8 mouse cellular contexts compared by ENCODE assay signal in genomic region chr10:83361643-83362382, GRCm38 (mm10). TPM values are rescaled to one million over a fixed set of nuclear protein-coding genes. Genes with fewer than 3 reads are reported as not detected.
A peak's percentile ranks its signal among the peaks of the same experiment; 100 is the strongest.
DNase-seq lines count a peak whose midpoint lies in the region; ATAC-seq and TF ChIP-seq lines count a peak whose summit lies in the region.

No protein-coding gene starts in this region.

- peaks cover 7% of the 10 kb centered on the region; the same call in 1 of the 2 replicates for H3K4me1 ChIP-seq in thymus, adult 2 months (replicated peaks; ENCODE audit: control insufficient read depth, insufficient read depth, low read length)
- peaks cover 18% of the 10 kb centered on the region for H3K4me1 ChIP-seq in forebrain, embryonic 13.5 days
- H3K4me1 ChIP-seq in kidney, postnatal 0 days (replicated peaks; ENCODE audit: insufficient read depth, low read length), result peaks cover 4% of the 10 kb centered on the region; the same call in 1 of the 2 replicates
- H3K4me1 ChIP-seq in midbrain, embryonic 15.5 days, result peaks cover 19% of the 10 kb centered on the region

- H3K9ac ChIP-seq in forebrain, embryonic 13.5 days, result no peak overlapping the region
- no peak overlapping the region for H3K9ac ChIP-seq in kidney, postnatal 0 days (ENCODE audit: low read depth, low read length)
- H3K9ac ChIP-seq in midbrain, embryonic 15.5 days, result no peak overlapping the region

- TF ChIP-seq POLR2A in thymus, adult 2 months (IDR thresholded peaks at IDR 0.05; ENCODE audit: control insufficient read depth, extremely low read depth, insufficient read depth, low read length, poor library complexity), result no peak

- WGBS in thymus, adult 2 months, result 56% methylated on average over 5 of the region's 5 CpGs
- WGBS in forebrain, embryonic 13.5 days, result 47% methylated on average over 5 of the region's 5 CpGs
- WGBS in kidney, postnatal 0 days, result 42% methylated on average over 5 of the region's 5 CpGs
- 48% methylated on average over 5 of the region's 5 CpGs for WGBS in midbrain, embryonic 15.5 days

- H3K4me3 ChIP-seq in thymus, adult 2 months (ENCODE audit: control insufficient read depth, insufficient read depth, low read length), result no peak overlapping the region
- H3K4me3 ChIP-seq in forebrain, embryonic 13.5 days, result peak overlapping the region; percentile 92
- H3K4me3 ChIP-seq in kidney, postnatal 0 days (replicated peaks; ENCODE audit: low read depth, low read length), result no peak overlapping the region
- 0 out of 2 replicates have a peak overlapping the region, but pooled peaks have one; percentile 6 for H3K4me3 ChIP-seq in midbrain, embryonic 15.5 days

- no peaks in the 10 kb centered on the region for H3K9me3 ChIP-seq in forebrain, embryonic 13.5 days (replicated peaks)
- no peaks in the 10 kb centered on the region for H3K9me3 ChIP-seq in kidney, postnatal 0 days (replicated peaks; ENCODE audit: low read length)
- no peaks in the 10 kb centered on the region for H3K9me3 ChIP-seq in midbrain, embryonic 15.5 days

- peak overlapping the region; percentile 84 for H3K4me2 ChIP-seq in forebrain, embryonic 13.5 days
- H3K4me2 ChIP-seq in kidney, postnatal 0 days (ENCODE audit: low read length), result peak overlapping the region; percentile 85; the same call in 1 of the 2 replicates
- H3K4me2 ChIP-seq in midbrain, embryonic 15.5 days, result peak overlapping the region; percentile 89; the same call in 1 of the 2 replicates

- no peak overlapping the region for H3K27ac ChIP-seq in thymus, adult 2 months (ENCODE audit: control insufficient read depth, insufficient read depth, low read length)
- H3K27ac ChIP-seq in forebrain, embryonic 13.5 days, result no peak overlapping the region
- H3K27ac ChIP-seq in kidney, postnatal 0 days, result no peak overlapping the region
- no peak overlapping the region for H3K27ac ChIP-seq in midbrain, embryonic 15.5 days

- no peaks in the 10 kb centered on the region for H3K27me3 ChIP-seq in thymus, adult 2 months (ENCODE audit: control insufficient read depth, insufficient read depth, low read length)
- H3K27me3 ChIP-seq in forebrain, embryonic 13.5 days, result no peaks in the 10 kb centered on the region
- H3K27me3 ChIP-seq in kidney, postnatal 0 days (ENCODE audit: insufficient read depth, low read length), result no peaks in the 10 kb centered on the region
- H3K27me3 ChIP-seq in midbrain, embryonic 15.5 days (replicated peaks), result no peaks in the 10 kb centered on the region

- peak; percentile 38 to 49 for DNase-seq in cerebellum, adult 18-20 months
- no peak for DNase-seq in cerebellum, adult 11 months
- peak; percentile 30 for DNase-seq in thymus, adult 2 months
- no peak for DNase-seq in thymus, postnatal 36 days
- peak; percentile 75 for DNase-seq in kidney, postnatal 0 days (ENCODE audit: low spot score)

- H3K36me3 ChIP-seq in thymus, adult 2 months (ENCODE audit: control insufficient read depth, insufficient read depth, low read length), result peaks cover 38% of the 10 kb centered on the region
- H3K36me3 ChIP-seq in forebrain, embryonic 13.5 days (ENCODE audit: poor library complexity, severe bottlenecking), result peaks cover 45% of the 10 kb centered on the region
- peaks cover 24% of the 10 kb centered on the region for H3K36me3 ChIP-seq in kidney, postnatal 0 days (ENCODE audit: insufficient read depth, low read length)
- H3K36me3 ChIP-seq in midbrain, embryonic 15.5 days (replicated peaks), result peaks cover 22% of the 10 kb centered on the region; the same call in 1 of the 2 replicates

- TF ChIP-seq CTCF in thymus, adult 2 months (IDR thresholded peaks at IDR 0.05; ENCODE audit: borderline replicate concordance, control insufficient read depth, extremely low read depth, insufficient read depth, low read length, poor library complexity), result no peak
- TF ChIP-seq CTCF in kidney, postnatal 0 days (IDR thresholded peaks at IDR 0.05; ENCODE audit: low read depth), result peak; percentile 67

- ATAC-seq in forebrain, embryonic 13.5 days, result no peak
- no peak for ATAC-seq in kidney, postnatal 0 days (replicated peaks; ENCODE audit: low FRiP score, low read depth)
- no peak for ATAC-seq in midbrain, embryonic 15.5 days (replicated peaks)
- ATAC-seq in erythroid progenitor cell, adult 5-6 weeks (replicated peaks; ENCODE audit: low FRiP score, poor library complexity, severe bottlenecking), result no peak

RNA-seq across cellular contexts. Expression of gene D10Wsu102e, which starts 1.8 kb away (rescaled TPM):
- polyA plus RNA-seq in thymus, adult 2 months (2012; rRNA removed), result 0.64 and 0.65 TPM in 2 replicates
- polyA plus RNA-seq in forebrain, embryonic 13.5 days (2015; fragmentation: Nextera tagmentation; extraction: Ambion mirVana), result 1.1 and 1.2 TPM in 2 replicates
- 0.50 and 0.55 TPM in 2 replicates for polyA plus RNA-seq in kidney, postnatal 0 days (2015; fragmentation: Nextera tagmentation; extraction: Ambion mirVana)
- 0.91 and 0.98 TPM in 2 replicates for polyA plus RNA-seq in midbrain, embryonic 15.5 days (2015; fragmentation: Nextera tagmentation; extraction: Ambion mirVana)
- under 0.01 TPM in 2 replicates for total RNA-seq in erythroid progenitor cell, adult 5-6 weeks (2015; ENCODE audit: low replicate concordance)
- total RNA-seq in erythroid progenitor cell, adult 5-6 weeks (2017; ENCODE audit: low replicate concordance), result 0.13 and 0.15 TPM in 2 replicates

RNA-seq across cellular contexts. Expression of gene Slc41a2, which starts 24.1 kb away (rescaled TPM):
- 0.82 and 0.97 TPM in 2 replicates for polyA plus RNA-seq in thymus, adult 2 months (2012; rRNA removed)
- polyA plus RNA-seq in forebrain, embryonic 13.5 days (2015; fragmentation: Nextera tagmentation; extraction: Ambion mirVana), result 0.92 and 2.3 TPM in 2 replicates
- polyA plus RNA-seq in kidney, postnatal 0 days (2015; fragmentation: Nextera tagmentation; extraction: Ambion mirVana), result 0.78 and 0.87 TPM in 2 replicates
- 9.1 and 11.1 TPM in 2 replicates for polyA plus RNA-seq in midbrain, embryonic 15.5 days (2015; fragmentation: Nextera tagmentation; extraction: Ambion mirVana)
- total RNA-seq in erythroid progenitor cell, adult 5-6 weeks (2015; ENCODE audit: low replicate concordance), result not detected in 2 replicates
- total RNA-seq in erythroid progenitor cell, adult 5-6 weeks (2017; ENCODE audit: low replicate concordance), result not detected in 2 replicates

Comparison
In these comparisons a context has a peak if more than half of its experiments do, and no peak if none do; other contexts are left out.
1. DNase-seq: peak in cerebellum, adult 18-20 months (2 of 2), thymus, adult 2 months (single experiment) and kidney, postnatal 0 days (single experiment); none in cerebellum, adult 11 months (single experiment) and thymus, postnatal 36 days (0 of 2).
2. H3K4me3 ChIP-seq: peak in forebrain, embryonic 13.5 days (single experiment) and midbrain, embryonic 15.5 days (single experiment); none in thymus, adult 2 months (single experiment) and kidney, postnatal 0 days (single experiment).
3. Peak in every context shown above with its lines, with median percentiles within 50 percentile points of each other: H3K4me2 ChIP-seq.